Mouse (Mus musculus) granulocyte monocyte progenitor cell, adult 5-6 weeks (primary cell): ENCODE measurements around the gene Tyms. TPM values are rescaled to one million over a fixed set of nuclear protein-coding genes. Genes with fewer than 3 reads are reported as not detected.

Experiments
- ATAC-seq: replicated peaks from 2 replicates; pipeline ENCODE4 v1.8.0; 2016; ENCODE audit warnings: mild to moderate bottlenecking, moderate TSS enrichment, inconsistent platforms; ENCODE audit not compliant: poor library complexity, severe bottlenecking
- total RNA-seq, 2 experiments: library from RNA; stranded (forward) in 1 of 2; stranded (reverse) in 1 of 2; fragments of 200-712, 200-1000 nt in 1 of 2; fragments of >200 nt in 1 of 2; fragmentation: Nextera tagmentation in 1 of 2; gene quantifications; 2 replicates each; pipeline ENCODE4 v1.2.3; 2014 to 2017

Tyms gene
- 86.1 and 102 TPM in 2 replicates for total RNA-seq (2014; fragmentation: Nextera tagmentation)
- 228 and 229 TPM in 2 replicates for total RNA-seq (2017)

- ATAC-seq, result peak; percentile 98
These were observed at the start of gene Tyms for GRCm38 (mm10) chr5:30072825-30073821. TSS of gene Tyms (minus strand) at chr5:30073617.

- no peak for ATAC-seq
These were observed 49.1 kb upstream of the Tyms start for GRCm38 (mm10) chr5:30122481-30122880.

- ATAC-seq, result no peak
These were observed 46.7 kb upstream of the Tyms start for GRCm38 (mm10) chr5:30120106-30120505.

- ATAC-seq, result no peak
These were observed 45.7 kb upstream of the Tyms start for GRCm38 (mm10) chr5:30119163-30119562.

GRCm38 (mm10) chr5:30118018-30118417 lies 44.6 kb upstream of the Tyms start:
- no peak for ATAC-seq

GRCm38 (mm10) chr5:30115718-30116117 lies 42.3 kb upstream of the Tyms start:
- ATAC-seq, result no peak

GRCm38 (mm10) chr5:30114761-30115140 lies 41.3 kb upstream of the Tyms start:
- no peak for ATAC-seq

- peak; percentile 79 for ATAC-seq
These were observed 40.7 kb upstream of the Tyms start for GRCm38 (mm10) chr5:30113881-30114760.

- no peak for ATAC-seq
These were observed 39.2 kb upstream of the Tyms start for GRCm38 (mm10) chr5:30112533-30113068.

- no peak for ATAC-seq
These were observed 38.4 kb upstream of the Tyms start for GRCm38 (mm10) chr5:30111771-30112170.

GRCm38 (mm10) chr5:30111126-30111525 lies 37.7 kb upstream of the Tyms start:
- ATAC-seq, result peak; percentile 43

- ATAC-seq, result no peak
These were observed 37.1 kb upstream of the Tyms start for GRCm38 (mm10) chr5:30110371-30111060.

- no peak for ATAC-seq
These were observed 36.5 kb upstream of the Tyms start for GRCm38 (mm10) chr5:30109899-30110298.

- no peak for ATAC-seq
These were observed 34.8 kb upstream of the Tyms start for GRCm38 (mm10) chr5:30108233-30108632.

- no peak for ATAC-seq
These were observed 34.2 kb upstream of the Tyms start for GRCm38 (mm10) chr5:30107611-30108041.

- no peak for ATAC-seq
These were observed 33.8 kb upstream of the Tyms start for GRCm38 (mm10) chr5:30107186-30107585.

GRCm38 (mm10) chr5:30106756-30107155 lies 33.3 kb upstream of the Tyms start:
- ATAC-seq, result no peak

- no peak for ATAC-seq
These were observed 32.4 kb upstream of the Tyms start, which contains the start of gene 3110082J24Rik for GRCm38 (mm10) chr5:30105668-30106300. TSS of gene 3110082J24Rik (minus strand) at chr5:30106086.
